Mouse (Mus musculus) MEL (cell line): Measurements from ENCODE around the gene Aaas. TPM values are rescaled to one million over a fixed set of nuclear protein-coding genes. Genes with fewer than 3 reads are reported as not detected.
A peak's percentile ranks its signal among the peaks of the same experiment; 100 is the strongest.

Experiments used
- DNase-seq: peaks from one replicate; pipeline ENCODE4 v3.0.0; 2011; ENCODE audit warnings: low read depth, low spot score
- H3K27ac ChIP-seq: 2 replicates; pipeline ENCODE4 v1.5.1; 2012; ENCODE audit warnings: low read depth, mild to moderate bottlenecking, control low read depth, low read length, moderate library complexity; ENCODE audit not compliant: control insufficient read depth
- H3K27me3 ChIP-seq, 2 experiments: fragments of 150-350 bp in 1 of 2; sonication (generic) in 1 of 2; 2 replicates each; pipeline ENCODE4 v1.6.1; 2012; ENCODE audit warnings: low read length in 2 of 2, mild to moderate bottlenecking in 2 of 2, improper control_type of control experiment in 1 of 2, moderate library complexity in 1 of 2; ENCODE audit not compliant: insufficient read depth in 2 of 2, control insufficient read depth in 1 of 2
- H3K36me3 ChIP-seq, 2 experiments: 2 replicates each; pipeline ENCODE4 v1.6.1; 2012 to 2014; ENCODE audit warnings: low read length in 2 of 2, improper control_type of control experiment in 1 of 2, inconsistent platforms in 1 of 2, mild to moderate bottlenecking in 1 of 2; ENCODE audit not compliant: insufficient read depth in 2 of 2, control insufficient read depth in 1 of 2
- H3K4me1 ChIP-seq, 2 experiments: fragments of 150-350 bp in 1 of 2; sonication (generic) in 1 of 2; 2 replicates each; pipeline ENCODE4 v1.6.1; 2012; ENCODE audit warnings: low read length in 2 of 2, improper control_type of control experiment in 1 of 2, mild to moderate bottlenecking in 1 of 2; ENCODE audit not compliant: insufficient read depth in 2 of 2, control insufficient read depth in 1 of 2
- H3K4me3 ChIP-seq, 2 experiments: fragments of 150-350 bp in 1 of 2; sonication (generic) in 1 of 2; 2 replicates each; pipeline ENCODE4 v1.5.1; 2012; ENCODE audit warnings: low read depth in 2 of 2, low read length in 2 of 2, mild to moderate bottlenecking in 2 of 2, moderate library complexity in 2 of 2, control low read depth in 1 of 2, improper control_type of control experiment in 1 of 2; ENCODE audit not compliant: control insufficient read depth in 1 of 2, insufficient read depth in 1 of 2
- H3K79me2 ChIP-seq: 2 replicates; pipeline ENCODE4 v1.6.1; 2012; ENCODE audit warnings: mild to moderate bottlenecking, low read length, moderate library complexity; ENCODE audit not compliant: control insufficient read depth, poor library complexity, insufficient read depth
- H3K9ac ChIP-seq: 2 replicates; pipeline ENCODE4 v1.6.1; 2012; ENCODE audit warnings: low read depth, mild to moderate bottlenecking, control low read depth, low read length, moderate library complexity; ENCODE audit not compliant: control insufficient read depth, poor library complexity, severe bottlenecking
- H3K9me3 ChIP-seq: fragments of 150-350 bp; sonication (generic); replicated peaks from 2 replicates; pipeline ENCODE4 v1.6.1; 2012; ENCODE audit warnings: mild to moderate bottlenecking, low read length, improper control_type of control experiment, moderate library complexity; ENCODE audit not compliant: insufficient read depth
- BHLHE40 ChIP-seq: IDR thresholded peaks from 2 replicates; pipeline ENCODE4 v1.6.1; 2012; ENCODE audit warnings: low read depth, mild to moderate bottlenecking, inconsistent platforms, low read length, improper control_type of control experiment, borderline replicate concordance
- CHD1 ChIP-seq: IDR thresholded peaks from 2 replicates; pipeline ENCODE4 v1.6.1; 2012; ENCODE audit warnings: low read depth, mild to moderate bottlenecking, inconsistent platforms, low read length, improper control_type of control experiment
- CHD2 ChIP-seq: IDR thresholded peaks from 2 replicates; pipeline ENCODE4 v1.6.1; 2011; ENCODE audit warnings: low read length, improper control_type of control experiment
- CTCF ChIP-seq, 3 experiments: IDR thresholded peaks in 2 of 3; conservative IDR thresholded peaks in 1 of 3; 2 replicates each; pipeline ENCODE4 v1.5.1; 2011 to 2012; ENCODE audit warnings: low read length in 3 of 3, low read depth in 2 of 3, mild to moderate bottlenecking in 2 of 3, improper control_type of control experiment in 1 of 3, inconsistent platforms in 1 of 3, mixed read lengths in 1 of 3, moderate library complexity in 1 of 3; ENCODE audit not compliant: control insufficient read depth in 1 of 3, insufficient read depth in 1 of 3, poor library complexity in 1 of 3, severe bottlenecking in 1 of 3
- ELF1 ChIP-seq: IDR thresholded peaks from 2 replicates; pipeline ENCODE4 v1.6.1; 2014; ENCODE audit warnings: low read depth, mild to moderate bottlenecking, inconsistent platforms, low read length, improper control_type of control experiment, moderate library complexity
- EP300 ChIP-seq, 2 experiments: IDR thresholded peaks; 2 replicates each; pipeline ENCODE4 v1.6.1; 2011; ENCODE audit warnings: improper control_type of control experiment in 2 of 2, low read length in 2 of 2, low read depth in 1 of 2, mild to moderate bottlenecking in 1 of 2
- ETS1 ChIP-seq: IDR thresholded peaks from 2 replicates; pipeline ENCODE4 v1.6.1; 2012; ENCODE audit warnings: low read depth, mild to moderate bottlenecking, inconsistent platforms, low read length, improper control_type of control experiment, moderate library complexity
- GABPA ChIP-seq: IDR thresholded peaks from 2 replicates; pipeline ENCODE4 v1.6.1; 2012; ENCODE audit warnings: low read depth, mild to moderate bottlenecking, inconsistent platforms, low read length, improper control_type of control experiment, moderate library complexity
- GATA1 ChIP-seq: IDR thresholded peaks from 2 replicates; pipeline ENCODE4 v1.6.1; 2011; ENCODE audit warnings: low read depth, low read length, improper control_type of control experiment
- HCFC1 ChIP-seq: IDR thresholded peaks from 2 replicates; pipeline ENCODE4 v1.6.1; 2012; ENCODE audit warnings: low read depth, mild to moderate bottlenecking, inconsistent platforms, low read length, improper control_type of control experiment, moderate library complexity
- JUND ChIP-seq: IDR thresholded peaks from 2 replicates; pipeline ENCODE4 v1.6.1; 2011; ENCODE audit warnings: low read depth, mild to moderate bottlenecking, improper control_type of control experiment, low read length
- KAT2A ChIP-seq: conservative IDR thresholded peaks from 2 replicates; pipeline ENCODE4 v1.6.1; 2012; ENCODE audit warnings: low read depth, low read length, improper control_type of control experiment, inconsistent platforms
- MAX ChIP-seq: IDR thresholded peaks from 2 replicates; pipeline ENCODE4 v1.6.1; 2011; ENCODE audit warnings: low read length, improper control_type of control experiment
- MAZ ChIP-seq: IDR thresholded peaks from 2 replicates; pipeline ENCODE4 v1.6.1; 2012; ENCODE audit warnings: low read depth, mild to moderate bottlenecking, inconsistent platforms, low read length, improper control_type of control experiment
- MEF2A ChIP-seq: IDR thresholded peaks from 2 replicates; pipeline ENCODE4 v1.6.1; 2014; ENCODE audit warnings: low read depth, mild to moderate bottlenecking, inconsistent platforms, low read length, improper control_type of control experiment; ENCODE audit not compliant: poor library complexity, insufficient replicate concordance, severe bottlenecking; ENCODE audit errors: extremely low read depth
- MXI1 ChIP-seq: IDR thresholded peaks from 2 replicates; pipeline ENCODE4 v1.6.1; 2011; ENCODE audit warnings: mild to moderate bottlenecking, low read depth, low read length, improper control_type of control experiment
- MYB ChIP-seq: IDR thresholded peaks from 2 replicates; pipeline ENCODE4 v1.6.1; 2011; ENCODE audit warnings: mild to moderate bottlenecking, low read depth, low read length, improper control_type of control experiment
- MYC ChIP-seq: IDR thresholded peaks from 2 replicates; pipeline ENCODE4 v1.6.1; 2011; ENCODE audit warnings: low read depth, mild to moderate bottlenecking, low read length, improper control_type of control experiment, moderate library complexity
- NELFE ChIP-seq: IDR thresholded peaks from 2 replicates; pipeline ENCODE4 v1.6.1; 2011; ENCODE audit warnings: low read depth, low read length, improper control_type of control experiment
- POLR2A ChIP-seq, 2 experiments: IDR thresholded peaks; 2 replicates each; pipeline ENCODE4 v1.6.1; 2011 to 2012; ENCODE audit warnings: low read length in 2 of 2, mild to moderate bottlenecking in 2 of 2, control low read depth in 1 of 2, improper control_type of control experiment in 1 of 2, low read depth in 1 of 2, moderate library complexity in 1 of 2; ENCODE audit not compliant: control insufficient read depth in 1 of 2, insufficient read depth in 1 of 2, poor library complexity in 1 of 2
- RAD21 ChIP-seq: IDR thresholded peaks from 2 replicates; pipeline ENCODE4 v1.6.1; 2011; ENCODE audit warnings: mild to moderate bottlenecking, low read depth, low read length, improper control_type of control experiment
- RCOR1 ChIP-seq: IDR thresholded peaks from 2 replicates; pipeline ENCODE4 v1.6.1; 2012; ENCODE audit warnings: low read depth, mild to moderate bottlenecking, inconsistent platforms, low read length, improper control_type of control experiment
- SIN3A ChIP-seq: IDR thresholded peaks from 2 replicates; pipeline ENCODE4 v1.6.1; 2012; ENCODE audit warnings: low read length, improper control_type of control experiment, inconsistent platforms
- TAL1 ChIP-seq: IDR thresholded peaks from 2 replicates; pipeline ENCODE4 v1.6.1; 2012; ENCODE audit warnings: mild to moderate bottlenecking, inconsistent platforms, low read length, moderate library complexity, mixed read lengths
- TBP ChIP-seq: IDR thresholded peaks from 2 replicates; pipeline ENCODE4 v1.8.0; 2011; ENCODE audit warnings: low read depth, low read length, improper control_type of control experiment
- TCF12 ChIP-seq: IDR thresholded peaks from 2 replicates; pipeline ENCODE4 v1.6.1; 2014; ENCODE audit warnings: low read depth, mild to moderate bottlenecking, inconsistent platforms, low read length, improper control_type of control experiment, moderate library complexity
- UBTF ChIP-seq: IDR thresholded peaks from 2 replicates; pipeline ENCODE4 v1.6.1; 2012; ENCODE audit warnings: low read depth, mild to moderate bottlenecking, inconsistent platforms, low read length, improper control_type of control experiment, moderate library complexity, borderline replicate concordance; ENCODE audit not compliant: insufficient read depth
- USF1 ChIP-seq: IDR thresholded peaks from 2 replicates; pipeline ENCODE4 v1.6.1; 2014; ENCODE audit warnings: low read depth, mild to moderate bottlenecking, inconsistent platforms, low read length, improper control_type of control experiment, moderate library complexity
- USF2 ChIP-seq, 2 experiments: IDR thresholded peaks; 2 replicates each; pipeline ENCODE4 v1.6.1; 2011 to 2012; ENCODE audit warnings: improper control_type of control experiment in 2 of 2, low read length in 2 of 2, borderline replicate concordance in 1 of 2, inconsistent platforms in 1 of 2, low read depth in 1 of 2, mild to moderate bottlenecking in 1 of 2; ENCODE audit not compliant: insufficient read depth in 1 of 2
- ZC3H11A ChIP-seq: IDR thresholded peaks from 2 replicates; pipeline ENCODE4 v1.6.1; 2012; ENCODE audit warnings: low read depth, mild to moderate bottlenecking, inconsistent platforms, low read length, improper control_type of control experiment
- ZKSCAN1 ChIP-seq: IDR thresholded peaks from 2 replicates; pipeline ENCODE4 v1.6.1; 2012; ENCODE audit warnings: low read depth, mild to moderate bottlenecking, inconsistent platforms, low read length, improper control_type of control experiment, moderate library complexity
- ZNF384 ChIP-seq: IDR thresholded peaks from 2 replicates; pipeline ENCODE4 v1.6.1; 2012; ENCODE audit warnings: low read depth, mild to moderate bottlenecking, inconsistent platforms, low read length, improper control_type of control experiment
- polyA plus RNA-seq, 2 experiments: library from polyadenylated mRNA; stranded (reverse) in 1 of 2; unstranded in 1 of 2; fragments of >175 nt in 1 of 2; fragments of >200 nt in 1 of 2; gene quantifications; 2 replicates each; pipeline versions ENCODE4 v1.2.1 to v1.2.4; 2012; ENCODE audit warnings: low replicate concordance in 2 of 2, low read depth in 1 of 2; ENCODE audit not compliant: insufficient read length in 2 of 2, insufficient read depth in 1 of 2, missing spikeins in 1 of 2
- total RNA-seq: library from RNA; depleted of rRNA; stranded (reverse); fragments of 300-350 nt; gene quantifications from 2 replicates; pipeline ENCODE4 v1.2.3, GENCODE M21; 2012

Gene Aaas
- total and polyA plus RNA-seq, 3 experiments, result 48.7 to 205 TPM; not detected in 1

- Histone ChIP-seq H3K27ac (peak within 1 kb of the TSS; percentile 73), H3K4me1 (peaks cover 4 to 7% of the 10 kb centered on the region in 2 experiments; a peak in 3 of 4 replicates), H3K4me3 (peak within 1 kb of the TSS; percentile 82 to 90), H3K79me2 (peaks cover 12% of the 10 kb centered on the region), H3K27me3 (no peaks in the 10 kb centered on the region), H3K9me3 (no peaks in the 10 kb centered on the region), H3K9ac (peak within 1 kb of the TSS; percentile 87), H3K36me3 (peaks cover 2 to 6% of the 10 kb centered on the region in 2 experiments; a peak in 3 of 4 replicates)
- TF ChIP-seq RAD21 (no peak), TAL1 (no peak), USF1 (no peak), MAZ (peak; percentile 76; the same call in 1 of the 2 replicates), BHLHE40 (0 out of 2 replicates have a peak, but pooled peaks have one; percentile 29), CTCF (IDR thresholded peaks at IDR 0.05 in 2 of 3, conservative IDR thresholded peaks at IDR 0.05 in 1 of 3; ENCODE audit: control insufficient read depth in 1 of 3, insufficient read depth in 1 of 3, low read depth in 2 of 3, low read length in 3 of 3, poor library complexity in 1 of 3, severe bottlenecking in 1 of 3) (peak in 1 of 3 experiments; percentile 6; a peak in 1 of 6 replicates), TBP (peak; percentile 90), MAX (peak; percentile 49; the same call in 1 of the 2 replicates), SIN3A (peak; percentile 96), JUND (no peak), EP300 (IDR thresholded peaks at IDR 0.05; ENCODE audit: low read depth in 1 of 2, low read length in 2 of 2) (peak in 1 of 2 experiments; percentile 41; a peak in 1 of 4 replicates), CHD1 (no peak), RCOR1 (no peak), ZKSCAN1 (no peak), KAT2A (peak; percentile 68; the same call in 1 of the 2 replicates), UBTF (no peak), MEF2A (no peak), ELF1 (peak; percentile 82), HCFC1 (peak; percentile 90), MYC (peak; percentile 77; the same call in 1 of the 2 replicates), POLR2A (IDR thresholded peaks at IDR 0.05; ENCODE audit: control insufficient read depth in 1 of 2, insufficient read depth in 1 of 2, low read depth in 1 of 2, low read length in 2 of 2, poor library complexity in 1 of 2) (peak; percentile 48 to 76; a peak in 3 of 4 replicates), TCF12 (peak; percentile 81), NELFE (no peak; the same call in none of the 2 replicates), ZC3H11A (no peak), MYB (no peak), GATA1 (no peak; the same call in 1 of the 2 replicates), ETS1 (peak; percentile 40; the same call in 1 of the 2 replicates), USF2 (IDR thresholded peaks at IDR 0.05; ENCODE audit: borderline replicate concordance in 1 of 2, insufficient read depth in 1 of 2, low read depth in 1 of 2, low read length in 2 of 2) (no peak), GABPA (peak; percentile 68; the same call in 1 of the 2 replicates), MXI1 (peak; percentile 84), ZNF384 (no peak), CHD2 (no peak)
- DNase-seq, result peak; percentile 97
Observed at GRCm38 (mm10) chr15:102326022-102326576, 24.5 kb downstream of the Aaas start, which contains the start of gene Pfdn5. Pfdn5 (plus strand) TSS chr15:102326116.
